Mouse (Mus musculus) cerebellum, adult 2 months (tissue): ENCODE data around the gene Myo7a.

ENCODE experiments used
- CTCF ChIP-seq: fragments of 200-500 bp; IDR thresholded peaks from 2 replicates; pipeline ENCODE4 v1.5.1; 2011; ENCODE audit warnings: low read depth, mild to moderate bottlenecking, control low read depth, low read length, moderate library complexity, borderline replicate concordance; ENCODE audit not compliant: insufficient read depth
- POLR2A ChIP-seq: fragments of 200-500 bp; IDR thresholded peaks from 2 replicates; pipeline ENCODE4 v1.6.1; 2011; ENCODE audit warnings: low read length, control low read depth, borderline replicate concordance; ENCODE audit not compliant: insufficient read depth

DNA sequence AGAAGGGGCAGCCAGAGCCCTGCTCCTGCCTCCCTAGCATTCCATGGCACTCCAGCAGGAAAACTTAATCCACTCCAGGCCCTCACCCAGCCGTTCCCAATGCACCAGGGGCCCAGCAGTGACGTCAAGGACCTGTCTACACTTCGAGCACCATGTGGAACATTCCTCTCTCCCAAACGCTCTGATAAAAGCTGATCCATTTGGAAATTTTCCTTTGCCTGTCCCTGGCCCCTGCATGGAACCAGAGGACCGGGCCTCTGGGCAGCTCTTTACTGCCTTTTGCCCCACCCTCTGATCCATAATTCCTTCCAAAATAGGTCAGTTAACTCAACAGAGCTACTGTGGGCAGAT is 15.4 kb downstream of the Myo7a start:
- TF ChIP-seq CTCF (no peak), POLR2A (no peak)
